Mouse (Mus musculus): Measurements from ENCODE around the gene Map2k7. TPM values are rescaled to one million over a fixed set of nuclear protein-coding genes. Genes with fewer than 3 reads are reported as not detected.
A peak's percentile ranks its signal among the peaks of the same experiment; 100 is the strongest.
"Not testable (repeated sequence)": the region's sequence is repeated elsewhere in the genome, so short reads cannot be mapped to it uniquely, and the experiment has no call there.

Gene Map2k7
- polyA plus RNA-seq, 1 experiment from 2014 or later: 22.7 TPM

DNA sequence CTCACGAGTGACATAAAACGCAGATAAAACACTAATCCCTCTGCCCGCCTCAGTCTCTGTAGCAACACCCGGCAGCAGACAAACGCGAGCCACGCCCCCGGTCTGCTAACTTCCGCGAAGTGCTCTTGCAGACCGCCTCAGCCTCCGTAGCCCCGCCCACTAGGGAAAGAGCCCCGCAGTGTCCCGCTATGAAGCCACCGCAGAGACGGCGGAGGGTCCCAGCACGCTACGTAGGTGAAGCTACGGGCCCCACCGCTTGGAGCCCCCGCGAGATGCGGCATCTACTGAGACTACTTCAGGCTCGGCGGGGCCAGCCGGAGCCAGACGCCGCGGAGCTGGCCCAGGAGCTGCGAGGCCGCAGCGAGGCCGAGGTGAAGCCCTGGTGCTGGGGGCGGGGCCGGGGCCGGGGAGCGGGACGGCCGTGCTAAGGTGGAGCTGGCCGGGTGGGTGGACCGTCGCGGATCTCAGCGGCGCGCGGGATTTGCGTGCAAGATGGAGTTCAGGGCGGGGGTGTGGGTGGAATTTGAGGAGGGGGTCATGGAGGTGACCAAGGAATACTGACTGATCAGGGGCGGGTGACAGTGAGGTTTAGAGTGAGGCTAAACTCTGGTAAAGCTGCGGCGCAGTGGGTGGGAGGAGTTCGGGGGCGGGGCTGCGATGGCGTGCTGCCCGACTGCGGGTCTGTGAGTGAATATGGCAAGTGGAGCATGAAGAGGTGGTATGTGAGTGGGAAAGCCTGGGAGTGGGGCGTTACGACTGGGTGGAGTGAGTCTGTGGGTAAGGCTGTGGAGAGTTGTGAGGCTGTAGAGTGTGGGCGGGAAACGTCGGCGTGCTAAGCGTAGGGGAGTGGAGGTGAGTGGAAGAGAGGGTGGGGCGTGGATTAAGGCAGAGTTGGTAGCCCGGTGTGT is 14.6 kb downstream of the Map2k7 start, which contains the start of gene Snapc2:
Gene Snapc2 (plus strand): TSS at position 147 of the 908 bp plus-strand sequence.
- H3K9me3 ChIP-seq (ENCODE audit: control insufficient read depth, low read length): no peaks in the 10 kb centered on the region
- WGBS: 1% methylated on average over 69 of the region's 69 CpGs
- peak within 1 kb of the TSS; percentile 87 for H3K4me3 ChIP-seq (ENCODE audit: low read depth, low read length)
- peaks cover 9% of the 10 kb centered on the region; the same call in 1 of the 2 replicates for H3K36me3 ChIP-seq (ENCODE audit: control insufficient read depth, insufficient read depth, low read length)
- DNase-seq (ENCODE audit: low spot score, missing footprints) (peak; percentile 99), ATAC-seq (ENCODE audit: low FRiP score) (peak; percentile 92)
- peak within 1 kb of the TSS; percentile 88 for H3K27ac ChIP-seq (ENCODE audit: low read depth, low read length)
- peak within 1 kb of the TSS; percentile 87 for H3K9ac ChIP-seq (ENCODE audit: low read length)
- peaks cover 28% of the 10 kb centered on the region for H3K4me1 ChIP-seq (ENCODE audit: control insufficient read depth, insufficient read depth, low read length)
- peaks cover 4% of the 10 kb centered on the region; the same call in 1 of the 2 replicates for H3K27me3 ChIP-seq (ENCODE audit: control insufficient read depth, insufficient read depth, low read length)
- peak within 1 kb of the TSS; percentile 71 for H3K4me2 ChIP-seq

DNA sequence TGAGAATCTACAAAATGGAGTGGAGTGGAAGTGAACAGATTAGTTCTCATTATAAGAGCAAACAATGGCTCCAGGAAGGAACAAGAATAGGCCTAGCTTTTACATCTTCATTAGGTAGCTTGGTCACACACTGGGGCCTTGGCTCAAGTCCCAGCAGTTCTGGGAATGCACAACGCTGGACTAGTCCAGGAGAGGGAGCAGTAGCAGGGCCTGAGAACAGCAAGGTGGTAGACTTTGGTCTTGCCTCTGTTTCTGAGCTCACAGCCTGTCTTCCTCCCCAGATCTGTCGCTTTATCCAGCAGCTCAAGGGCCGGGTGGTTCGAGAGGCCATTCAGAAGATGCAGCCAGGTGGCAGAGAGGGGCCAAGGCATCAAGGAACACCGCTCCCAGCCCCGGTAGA is 15.5 kb downstream of the Map2k7 start:
- Histone ChIP-seq H3K9ac (ENCODE audit: low read length) (0 out of 2 replicates have a peak overlapping the region, but pooled peaks have one; percentile 12), H3K27ac (ENCODE audit: low read depth, low read length) (no peak overlapping the region), H3K36me3 (ENCODE audit: control insufficient read depth, insufficient read depth, low read length) (peaks cover 9% of the 10 kb centered on the region; the same call in 1 of the 2 replicates), H3K4me1 (ENCODE audit: control insufficient read depth, insufficient read depth, low read length) (peaks cover 24% of the 10 kb centered on the region), H3K4me3 (ENCODE audit: low read depth, low read length) (no peak overlapping the region), H3K4me2 (peak overlapping the region; percentile 71), H3K9me3 (ENCODE audit: control insufficient read depth, low read length) (no peaks in the 10 kb centered on the region), H3K27me3 (ENCODE audit: control insufficient read depth, insufficient read depth, low read length) (peaks cover 4% of the 10 kb centered on the region; the same call in 1 of the 2 replicates)
- ATAC-seq (ENCODE audit: low FRiP score): no peak
- no peak for DNase-seq (ENCODE audit: low spot score, missing footprints)
- 55% methylated on average over 6 of the region's 6 CpGs for WGBS

DNA sequence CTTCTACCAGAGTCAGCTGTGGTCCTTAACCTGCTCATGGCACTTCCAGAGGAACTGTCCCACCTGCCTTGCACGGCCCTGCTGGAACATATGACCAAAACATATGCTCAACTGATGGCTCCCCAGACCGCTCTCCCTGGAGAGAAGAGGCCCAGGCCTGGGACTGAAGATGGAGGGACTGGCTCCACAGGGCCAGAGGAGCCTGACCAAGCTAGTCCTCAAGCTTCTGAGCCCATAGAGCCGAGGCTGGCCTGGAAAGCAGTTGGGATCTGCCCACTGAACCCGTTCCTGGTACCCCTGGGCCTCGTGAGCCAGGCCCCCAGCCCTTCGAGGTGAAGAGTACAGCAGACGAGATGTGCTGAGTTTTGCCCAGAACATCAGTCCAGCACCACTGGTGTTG is 16.9 kb downstream of the Map2k7 start:
- WGBS: 93% methylated on average over 7 of the region's 7 CpGs
- peaks cover 28% of the 10 kb centered on the region for H3K4me1 ChIP-seq (ENCODE audit: control insufficient read depth, insufficient read depth, low read length)
- not testable (repeated sequence) for H3K27me3 ChIP-seq (ENCODE audit: control insufficient read depth, insufficient read depth, low read length); H3K4me2 ChIP-seq; H3K9me3 ChIP-seq (ENCODE audit: control insufficient read depth, low read length); H3K4me3 ChIP-seq (ENCODE audit: low read depth, low read length); H3K36me3 ChIP-seq (ENCODE audit: control insufficient read depth, insufficient read depth, low read length); H3K27ac ChIP-seq (ENCODE audit: low read depth, low read length); H3K9ac ChIP-seq (ENCODE audit: low read length); ATAC-seq (ENCODE audit: low FRiP score); DNase-seq (ENCODE audit: low spot score, missing footprints)

DNA sequence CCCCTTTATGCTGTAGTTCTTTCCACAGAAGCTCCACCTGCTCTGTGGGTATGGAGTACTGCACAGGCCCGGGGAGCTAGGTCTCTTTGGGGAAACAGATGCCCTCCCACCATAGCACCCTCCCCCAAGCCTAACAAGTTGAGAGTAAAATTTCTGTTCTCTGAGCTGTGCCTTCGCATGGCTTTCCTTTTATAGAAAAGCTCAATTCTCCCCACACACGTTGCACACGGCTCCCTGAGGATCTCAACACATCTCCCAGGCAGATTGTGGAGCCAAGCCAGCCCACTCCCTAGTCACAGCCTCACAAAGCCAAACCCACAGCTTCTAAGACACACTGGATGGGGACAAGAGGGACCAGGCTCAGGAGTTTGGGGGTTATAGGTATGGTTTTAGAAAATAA is 18.4 kb downstream of the Map2k7 start:
- peaks cover 9% of the 10 kb centered on the region; the same call in 1 of the 2 replicates for H3K36me3 ChIP-seq (ENCODE audit: control insufficient read depth, insufficient read depth, low read length)

DNA sequence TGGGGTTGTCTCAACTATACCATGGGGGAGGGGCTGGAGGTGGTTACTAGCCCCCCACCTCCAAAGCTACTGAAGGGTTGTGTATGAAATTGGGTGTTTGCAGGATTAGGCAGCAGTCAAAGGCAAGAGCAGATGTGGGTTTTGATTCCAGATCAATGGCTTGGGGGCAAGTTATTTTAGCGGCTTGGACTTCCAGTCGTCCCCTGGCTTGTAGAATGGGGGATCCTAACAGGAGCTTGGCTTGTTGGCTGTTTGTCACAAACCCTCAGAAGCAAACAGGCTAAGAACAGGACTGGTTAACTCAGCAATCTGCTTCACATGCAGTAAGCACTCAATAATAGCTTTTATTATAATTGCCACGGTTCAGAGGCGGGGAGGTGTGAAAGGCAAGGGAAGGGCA is 18.8 kb downstream of the Map2k7 start:
- H3K4me1 ChIP-seq (ENCODE audit: control insufficient read depth, insufficient read depth, low read length): peaks cover 25% of the 10 kb centered on the region
- 84% methylated on average over 4 of the region's 4 CpGs for WGBS
- no peak overlapping the region for H3K27ac ChIP-seq (ENCODE audit: low read depth, low read length)
- peak overlapping the region; percentile 69 for H3K4me2 ChIP-seq
- DNase-seq (ENCODE audit: low spot score, missing footprints): no peak
- H3K4me3 ChIP-seq (ENCODE audit: low read depth, low read length): no peak overlapping the region
- peaks cover 11% of the 10 kb centered on the region; the same call in 1 of the 2 replicates for H3K36me3 ChIP-seq (ENCODE audit: control insufficient read depth, insufficient read depth, low read length)
- no peak for ATAC-seq (ENCODE audit: low FRiP score)
- H3K9me3 ChIP-seq (ENCODE audit: control insufficient read depth, low read length): no peaks in the 10 kb centered on the region
- H3K9ac ChIP-seq (ENCODE audit: low read length): peak overlapping the region; percentile 96; the same call in 1 of the 2 replicates
- H3K27me3 ChIP-seq (ENCODE audit: control insufficient read depth, insufficient read depth, low read length): no peaks in the 10 kb centered on the region

More for the DNA sequence above, 18.4 kb downstream of the Map2k7 start:
- 75% methylated on average over 4 of the region's 4 CpGs for WGBS
- H3K9ac ChIP-seq (ENCODE audit: low read length): peak overlapping the region; percentile 20; the same call in 1 of the 2 replicates
- no peak for ATAC-seq (ENCODE audit: low FRiP score)
- peak overlapping the region; percentile 69; the same call in 1 of the 2 replicates for H3K4me2 ChIP-seq
- H3K4me3 ChIP-seq (ENCODE audit: low read depth, low read length): no peak overlapping the region
- H3K27me3 ChIP-seq (ENCODE audit: control insufficient read depth, insufficient read depth, low read length): no peaks in the 10 kb centered on the region
- H3K4me1 ChIP-seq (ENCODE audit: control insufficient read depth, insufficient read depth, low read length): peaks cover 26% of the 10 kb centered on the region
- no peak overlapping the region for H3K27ac ChIP-seq (ENCODE audit: low read depth, low read length)
- no peak for DNase-seq (ENCODE audit: low spot score, missing footprints)
- H3K9me3 ChIP-seq (ENCODE audit: control insufficient read depth, low read length): no peaks in the 10 kb centered on the region

DNA sequence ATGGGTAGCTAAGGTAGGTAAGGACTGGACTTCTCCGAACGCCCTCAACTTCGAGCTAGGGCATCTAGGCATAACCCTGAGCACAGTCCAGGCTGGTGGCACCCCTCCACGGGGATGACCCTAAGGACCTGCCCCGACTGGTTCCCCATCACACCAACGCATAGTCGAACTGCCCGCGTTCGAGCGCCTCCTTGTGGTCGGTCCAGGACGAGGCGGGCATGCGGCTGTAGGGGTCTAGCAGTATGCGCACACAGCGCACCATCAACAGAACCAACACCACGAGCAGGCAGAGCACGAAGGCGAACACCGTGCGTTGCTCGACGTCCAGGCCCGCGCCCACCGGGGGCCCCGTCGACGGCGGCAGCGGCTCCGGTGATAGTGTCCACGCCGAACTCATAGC is 19.7 kb downstream of the Map2k7 start:
- Histone ChIP-seq H3K9me3 (ENCODE audit: control insufficient read depth, low read length) (no peaks in the 10 kb centered on the region), H3K4me3 (ENCODE audit: low read depth, low read length) (peak overlapping the region; percentile 87), H3K27ac (ENCODE audit: low read depth, low read length) (peak overlapping the region; percentile 92), H3K36me3 (ENCODE audit: control insufficient read depth, insufficient read depth, low read length) (peaks cover 11% of the 10 kb centered on the region; the same call in 1 of the 2 replicates), H3K27me3 (ENCODE audit: control insufficient read depth, insufficient read depth, low read length) (no peaks in the 10 kb centered on the region), H3K9ac (ENCODE audit: low read length) (peak overlapping the region; percentile 96), H3K4me1 (ENCODE audit: control insufficient read depth, insufficient read depth, low read length) (peaks cover 22% of the 10 kb centered on the region), H3K4me2 (peak overlapping the region; percentile 69)
- ATAC-seq (ENCODE audit: low FRiP score): peak; percentile 75
- WGBS: 3% methylated on average over 35 of the region's 35 CpGs
- peak; percentile 99 for DNase-seq (ENCODE audit: low spot score, missing footprints)

DNA sequence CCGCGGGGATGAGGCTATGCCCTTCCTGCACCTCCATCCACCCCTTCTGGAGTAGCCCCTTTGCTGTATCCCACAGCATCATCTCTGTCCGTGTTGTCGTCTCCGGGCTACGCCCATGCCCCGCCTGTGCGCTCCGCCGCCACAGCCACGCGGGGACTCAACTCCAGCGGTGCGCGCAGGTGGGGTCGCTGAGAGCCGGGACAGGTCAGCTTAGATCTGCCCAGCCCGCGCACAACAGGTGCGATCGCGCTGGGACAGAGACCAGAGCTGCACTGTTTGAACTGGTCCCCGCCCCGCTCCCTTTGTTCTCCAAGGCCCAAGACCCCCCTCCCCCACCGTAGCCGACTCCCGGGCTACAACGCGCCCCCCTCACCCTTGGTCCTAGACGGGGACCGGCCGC is 20.1 kb downstream of the Map2k7 start:
- Histone ChIP-seq H3K36me3 (ENCODE audit: control insufficient read depth, insufficient read depth, low read length) (peaks cover 11% of the 10 kb centered on the region; the same call in 1 of the 2 replicates), H3K4me2 (peak overlapping the region; percentile 69), H3K9me3 (ENCODE audit: control insufficient read depth, low read length) (no peaks in the 10 kb centered on the region), H3K4me1 (ENCODE audit: control insufficient read depth, insufficient read depth, low read length) (peaks cover 22% of the 10 kb centered on the region), H3K27me3 (ENCODE audit: control insufficient read depth, insufficient read depth, low read length) (no peaks in the 10 kb centered on the region), H3K4me3 (ENCODE audit: low read depth, low read length) (peak overlapping the region; percentile 87), H3K27ac (ENCODE audit: low read depth, low read length) (peak overlapping the region; percentile 92), H3K9ac (ENCODE audit: low read length) (peak overlapping the region; percentile 96)
- ATAC-seq (ENCODE audit: low FRiP score) (peak; percentile 84), DNase-seq (ENCODE audit: low spot score, missing footprints) (no peak)
- under 1% methylated on average over 28 of the region's 32 CpGs for WGBS

DNA sequence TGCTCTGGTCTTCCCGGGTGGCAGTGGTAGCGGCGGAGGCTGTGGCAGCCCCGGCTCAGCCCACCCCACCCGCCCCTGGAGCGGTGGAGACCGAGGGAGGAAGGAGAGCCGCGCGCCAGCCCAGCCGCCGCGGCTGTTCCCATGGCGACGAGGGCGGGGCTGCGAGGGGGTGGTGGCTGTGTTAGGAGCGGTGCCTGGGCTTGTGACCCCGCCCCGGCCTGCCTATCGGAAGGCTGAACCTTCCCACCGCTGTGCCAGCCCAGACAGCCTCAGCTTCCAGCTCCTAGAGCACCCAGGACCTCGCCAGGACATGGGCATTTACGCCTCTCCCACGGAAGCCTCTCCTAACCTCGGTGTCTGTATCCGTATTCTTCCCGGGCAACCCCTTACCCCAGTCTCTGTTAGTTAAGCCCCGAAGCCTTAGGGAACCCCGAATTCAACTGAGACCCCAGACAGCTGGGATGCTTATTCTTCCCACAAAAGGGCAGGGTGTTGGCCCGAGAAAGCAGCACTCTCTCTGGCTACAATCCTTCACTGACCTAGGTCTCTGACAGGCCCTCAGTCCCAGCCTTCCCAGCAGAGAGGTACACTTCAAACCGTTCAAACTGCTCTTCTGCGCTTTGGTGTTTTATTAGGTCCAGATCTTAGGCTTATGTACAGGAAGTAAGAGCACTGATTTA is 20.7 kb downstream of the Map2k7 start, which contains the start of gene Ctxn1:
Gene Ctxn1 (minus strand): TSS at position 150 of the 680 bp plus-strand sequence.
- WGBS: 7% methylated on average over 27 of the region's 33 CpGs
- H3K4me3 ChIP-seq (ENCODE audit: low read depth, low read length): peak within 1 kb of the TSS; percentile 87
- ATAC-seq (ENCODE audit: low FRiP score) (peak; percentile 93), DNase-seq (ENCODE audit: low spot score, missing footprints) (peak; percentile 100)
- H3K4me2 ChIP-seq: peak within 1 kb of the TSS; percentile 69
- peaks cover 18% of the 10 kb centered on the region for H3K4me1 ChIP-seq (ENCODE audit: control insufficient read depth, insufficient read depth, low read length)
- peak within 1 kb of the TSS; percentile 92 for H3K27ac ChIP-seq (ENCODE audit: low read depth, low read length)
- no peaks in the 10 kb centered on the region for H3K9me3 ChIP-seq (ENCODE audit: control insufficient read depth, low read length)
- H3K27me3 ChIP-seq (ENCODE audit: control insufficient read depth, insufficient read depth, low read length): no peaks in the 10 kb centered on the region
- H3K36me3 ChIP-seq (ENCODE audit: control insufficient read depth, insufficient read depth, low read length): peaks cover 11% of the 10 kb centered on the region; the same call in 1 of the 2 replicates
- H3K9ac ChIP-seq (ENCODE audit: low read length): peak within 1 kb of the TSS; percentile 96

All from midbrain, embryonic 11.5 days (tissue).